Mouse (Mus musculus): ENCODE measurements around the gene Tpp2.
"Not testable (repeated sequence)": the region's sequence is repeated elsewhere in the genome, so short reads cannot be mapped to it uniquely, and the experiment has no call there.

Gene Tpp2

DNA sequence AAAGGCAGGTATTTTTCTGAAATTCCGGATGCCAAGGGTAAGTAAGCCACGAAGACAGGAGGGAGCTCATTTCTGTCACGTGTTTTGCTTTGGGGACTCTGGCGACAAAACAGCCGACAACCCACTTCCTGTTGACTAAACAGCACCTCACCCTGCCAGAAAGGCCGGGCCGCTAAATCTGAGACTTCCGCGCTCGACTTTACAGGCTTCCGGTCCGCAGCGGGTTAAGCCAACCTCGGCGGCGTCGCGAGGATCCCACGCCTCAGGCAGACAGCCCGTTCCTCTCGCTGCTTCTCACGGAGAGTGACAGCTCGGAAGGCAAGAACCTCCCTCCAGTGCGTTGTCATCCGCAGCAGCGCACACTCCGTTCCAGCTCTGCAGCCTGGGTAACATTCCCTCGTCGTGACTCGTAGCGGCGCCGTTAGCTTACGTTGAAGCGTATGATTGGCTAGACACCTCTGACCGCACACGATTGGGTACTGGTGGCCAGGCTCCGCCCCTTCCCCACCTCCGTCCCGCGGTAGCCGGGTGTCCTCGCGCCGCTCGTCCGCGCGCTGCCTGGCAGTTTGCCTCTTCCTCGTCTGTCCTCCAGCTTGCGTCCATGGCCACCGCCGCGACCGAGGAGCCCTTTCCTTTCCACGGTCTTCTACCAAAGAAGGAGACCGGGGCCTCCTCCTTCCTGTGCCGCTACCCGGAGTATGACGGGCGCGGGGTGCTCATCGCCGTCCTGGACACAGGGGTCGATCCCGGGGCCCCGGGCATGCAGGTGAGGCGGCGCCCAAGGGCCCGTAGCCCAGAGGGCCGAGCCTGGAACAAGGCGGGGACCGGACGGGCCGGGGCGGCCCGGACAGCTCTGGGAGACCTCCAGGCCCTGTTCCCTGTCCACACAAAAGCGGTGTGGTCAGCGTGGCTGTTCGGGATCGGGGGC lies at the start of gene Tpp2:
TSS of gene Tpp2 (plus strand) at position 160 of the 928 bp plus-strand sequence.
- DNase-seq (ENCODE audit: inconsistent ontology term), result peak; percentile 99

DNA sequence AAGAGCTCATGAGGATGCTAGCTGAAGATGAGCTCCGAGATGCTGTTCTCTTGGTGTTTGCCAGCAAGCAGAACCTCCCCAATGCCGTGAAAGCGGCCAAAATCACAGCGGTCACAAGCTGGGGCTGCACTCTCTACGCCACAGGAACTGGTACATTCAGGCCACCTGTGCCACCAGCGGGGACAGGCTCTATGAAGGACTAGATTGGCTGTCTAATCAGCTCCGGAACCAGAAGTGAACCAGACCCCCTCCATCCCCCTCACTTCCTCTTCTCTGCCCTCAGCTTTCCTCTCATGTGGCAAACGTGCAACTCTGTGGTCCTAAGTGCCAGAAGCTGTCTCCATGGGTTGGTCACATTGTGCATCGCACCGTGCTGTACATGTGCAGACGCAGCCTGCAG lies 45.1 kb upstream of the Tpp2 start:
- not testable (repeated sequence) for DNase-seq (ENCODE audit: inconsistent ontology term)

DNA sequence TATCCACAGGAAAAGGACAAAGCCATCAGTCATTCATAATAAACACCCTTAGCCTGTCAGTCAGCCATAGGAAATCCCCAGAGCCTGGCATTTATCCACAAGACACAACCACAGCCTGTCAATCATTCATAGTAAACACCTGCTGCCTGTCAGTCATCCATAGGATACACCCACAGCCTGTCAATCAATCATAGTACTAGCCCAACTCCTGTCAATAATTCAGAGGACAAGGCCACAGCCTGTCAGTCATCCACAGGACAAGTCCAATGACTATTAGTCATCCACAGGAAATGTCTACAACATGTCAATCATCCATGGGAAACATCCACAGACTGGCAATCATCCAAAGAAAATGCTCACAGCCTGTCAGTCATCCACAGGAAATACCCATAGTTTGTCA lies 37.7 kb upstream of the Tpp2 start:
- DNase-seq (ENCODE audit: inconsistent ontology term), result no peak

DNA sequence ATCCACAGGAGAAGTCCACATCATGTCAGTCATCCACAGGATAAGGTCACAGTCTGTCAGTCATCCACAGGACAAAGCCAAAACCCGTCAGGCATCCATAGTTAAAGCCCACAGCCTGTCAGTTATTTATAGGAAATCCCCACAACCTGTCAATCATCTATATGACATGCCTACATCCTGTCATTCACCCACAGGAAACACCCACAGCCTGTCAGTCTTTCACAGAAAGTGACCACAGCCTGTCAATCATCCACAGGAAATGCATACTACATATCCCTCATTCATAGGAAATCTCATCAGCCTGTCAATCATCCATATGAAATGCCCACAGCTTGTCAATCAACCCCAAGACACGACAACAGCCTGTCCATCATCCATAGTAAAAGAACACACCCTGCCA lies 36.3 kb upstream of the Tpp2 start:
- no peak for DNase-seq (ENCODE audit: inconsistent ontology term)

DNA sequence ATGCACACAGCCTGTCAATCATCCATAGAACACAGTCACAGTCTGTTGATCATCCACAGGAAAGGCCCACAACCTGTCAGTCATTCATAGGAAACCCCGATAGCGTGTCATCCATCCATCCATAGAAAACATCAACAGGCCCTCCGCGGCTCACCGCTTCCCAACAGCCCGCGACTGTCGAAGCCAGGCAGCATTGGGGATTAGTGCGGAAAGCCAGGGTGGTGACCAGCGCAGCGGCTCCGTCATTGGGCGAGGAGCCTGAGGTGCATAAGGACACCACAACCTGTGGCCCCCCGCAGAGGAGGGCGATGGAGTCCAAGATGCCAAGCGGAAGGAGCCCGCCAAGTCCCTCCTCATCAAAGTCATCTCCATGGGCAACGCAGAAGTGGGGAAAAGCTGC lies 35.5 kb upstream of the Tpp2 start:
- DNase-seq (ENCODE audit: inconsistent ontology term), result no peak

DNA sequence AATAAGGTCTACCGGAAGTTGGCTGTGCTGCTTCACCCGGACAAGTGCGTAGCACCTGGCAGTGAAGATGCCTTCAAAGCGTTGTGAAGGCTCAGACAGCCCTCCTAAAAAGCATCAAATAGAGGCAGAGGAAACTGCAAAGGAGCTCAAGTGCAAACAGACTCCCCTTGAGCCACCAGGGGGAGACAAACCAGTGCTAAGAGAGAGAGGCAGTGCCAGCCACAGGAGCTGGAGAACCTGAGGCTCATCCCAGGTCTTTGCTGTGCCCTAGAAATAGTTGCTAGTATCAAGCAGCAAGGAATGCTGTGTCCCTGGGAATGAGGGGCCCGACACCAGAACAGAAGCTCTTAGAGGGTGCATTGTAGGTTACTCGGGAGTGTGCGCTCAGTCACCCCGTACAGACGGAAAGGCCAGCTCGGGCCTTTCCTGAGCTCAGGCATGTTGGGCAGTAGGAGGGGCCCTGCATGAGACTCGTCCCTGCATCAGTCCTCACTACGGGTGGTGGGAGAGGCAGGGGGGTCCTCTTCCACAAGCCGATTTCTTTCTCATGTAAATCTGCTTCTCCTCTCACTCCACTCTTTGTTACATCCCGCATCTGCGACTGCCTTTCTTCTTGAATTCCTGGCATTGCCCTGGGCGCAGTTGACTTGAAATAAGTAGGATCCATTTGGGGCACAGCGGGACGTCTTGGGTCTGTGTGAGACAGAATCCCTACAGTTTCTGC lies 34.3 kb upstream of the Tpp2 start:
- peak; percentile 59 for DNase-seq (ENCODE audit: inconsistent ontology term)

DNA sequence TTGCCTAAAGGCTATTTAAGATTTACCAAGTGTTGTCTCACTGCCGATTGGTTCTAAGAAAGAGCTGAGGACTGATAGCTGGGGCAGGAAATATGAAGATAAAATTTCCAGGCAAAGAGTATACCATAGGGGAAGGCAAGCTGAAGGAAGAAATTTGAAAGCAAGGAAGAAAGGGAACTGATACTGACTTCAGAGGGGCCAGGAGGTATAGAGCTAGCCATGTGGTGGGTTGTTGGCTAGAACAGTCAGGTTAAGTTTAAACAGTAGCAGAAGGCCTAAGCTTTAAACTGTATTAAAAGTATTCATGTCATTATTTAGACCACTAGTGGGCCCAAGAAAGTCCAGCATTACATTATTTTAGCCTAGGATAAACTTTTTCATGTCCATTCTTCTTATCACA lies 31.0 kb upstream of the Tpp2 start:
- no peak for DNase-seq (ENCODE audit: inconsistent ontology term)

DNA sequence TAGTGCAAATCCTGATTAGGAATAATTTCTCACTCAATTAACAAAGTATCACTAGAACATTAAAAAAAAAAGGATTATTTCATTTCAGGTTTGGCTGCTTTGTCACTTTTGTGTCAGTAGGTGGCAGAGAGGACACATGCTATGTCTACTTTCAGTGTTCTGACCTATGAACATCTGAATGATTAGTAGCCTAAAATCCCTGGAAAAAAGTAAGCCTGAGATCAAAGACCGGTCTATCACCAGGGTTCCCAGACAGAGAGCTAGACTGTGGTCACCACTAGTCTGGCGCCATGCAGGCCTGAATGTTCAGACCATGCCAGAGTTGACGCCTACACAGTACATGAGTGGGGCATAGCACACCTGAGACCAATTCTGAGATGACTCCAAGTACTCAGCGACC lies 30.6 kb upstream of the Tpp2 start:
- peak; percentile 33 for DNase-seq (ENCODE audit: inconsistent ontology term)

DNA sequence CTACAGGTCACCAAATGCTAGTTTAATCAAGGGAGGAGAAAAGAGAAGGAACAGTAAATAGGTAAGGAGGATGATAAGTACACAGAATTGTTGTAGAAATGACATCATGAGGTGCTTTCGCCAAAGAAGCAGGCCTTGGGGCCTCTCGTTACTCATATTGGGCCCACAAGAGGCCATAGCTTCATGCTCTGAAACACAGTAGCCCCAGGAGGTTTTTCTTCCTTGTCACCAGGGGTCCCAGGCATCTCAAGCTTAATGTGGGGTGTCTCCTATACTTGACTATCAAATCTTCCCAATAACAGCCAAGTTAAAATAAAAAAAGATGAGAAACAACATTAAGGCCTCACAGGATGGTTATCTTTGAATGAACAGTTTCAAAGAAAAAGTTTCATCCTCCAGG lies 18.0 kb upstream of the Tpp2 start:
- DNase-seq (ENCODE audit: inconsistent ontology term), result no peak

DNA sequence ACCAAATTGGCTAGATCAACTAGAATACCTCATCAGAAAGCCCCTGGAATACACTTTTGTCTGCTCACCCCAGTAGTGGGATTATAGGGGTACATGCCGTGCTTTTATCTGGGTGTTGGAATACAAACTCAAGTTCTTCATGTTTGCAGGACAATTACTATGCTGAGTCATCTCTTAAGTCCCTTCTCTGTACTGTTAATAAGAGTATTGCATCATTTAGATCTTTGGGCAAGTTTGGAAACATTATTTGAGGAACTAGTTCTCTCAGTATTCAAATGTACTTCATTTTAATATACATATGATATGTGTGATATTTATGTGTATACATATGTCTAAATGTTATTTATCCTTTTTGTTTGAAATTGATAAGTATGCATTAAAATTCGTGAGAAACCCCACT lies 16.6 kb upstream of the Tpp2 start:
- DNase-seq (ENCODE audit: inconsistent ontology term), result no peak

DNA sequence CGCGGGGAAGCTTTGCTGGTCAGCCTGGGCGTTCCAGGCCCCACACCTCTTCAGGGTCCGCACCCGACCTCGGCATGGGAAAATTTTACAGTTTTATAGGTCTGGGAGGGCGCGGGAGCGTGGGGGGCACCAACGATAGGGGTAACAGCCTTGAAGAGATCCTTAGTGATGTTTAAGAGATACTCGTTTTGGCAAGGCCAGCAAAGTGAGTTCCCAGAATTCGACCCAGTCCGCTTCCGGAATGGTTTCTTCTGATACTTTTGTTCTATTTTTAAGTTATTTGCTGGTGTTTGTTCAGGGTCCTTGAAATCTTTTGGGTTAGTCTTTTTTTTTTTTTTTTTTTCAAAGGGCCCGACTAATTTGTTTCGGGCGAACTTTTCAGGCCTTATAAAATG lies 966 bp downstream of the Tpp2 start:
- DNase-seq (ENCODE audit: inconsistent ontology term), result no peak

DNA sequence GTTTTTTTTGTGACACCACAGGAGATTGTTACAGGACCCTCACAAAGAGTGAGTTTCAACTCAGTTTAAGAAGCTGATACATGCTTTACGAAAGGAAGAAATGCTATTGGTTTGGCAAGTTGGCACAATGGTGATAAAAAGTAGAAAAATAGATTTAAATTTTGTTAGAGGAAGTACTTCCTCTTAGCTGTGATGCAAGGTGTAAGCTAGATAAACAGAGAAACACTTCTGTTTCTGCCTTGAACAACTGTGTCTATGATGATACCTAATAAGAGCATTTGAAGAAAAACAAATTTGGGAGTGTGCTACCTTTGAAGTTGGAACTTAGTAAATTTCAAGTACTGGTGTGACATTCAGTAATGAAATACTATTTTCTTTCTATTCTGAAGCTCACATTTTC lies 5.9 kb downstream of the Tpp2 start:
- no peak for DNase-seq (ENCODE audit: inconsistent ontology term)

DNA sequence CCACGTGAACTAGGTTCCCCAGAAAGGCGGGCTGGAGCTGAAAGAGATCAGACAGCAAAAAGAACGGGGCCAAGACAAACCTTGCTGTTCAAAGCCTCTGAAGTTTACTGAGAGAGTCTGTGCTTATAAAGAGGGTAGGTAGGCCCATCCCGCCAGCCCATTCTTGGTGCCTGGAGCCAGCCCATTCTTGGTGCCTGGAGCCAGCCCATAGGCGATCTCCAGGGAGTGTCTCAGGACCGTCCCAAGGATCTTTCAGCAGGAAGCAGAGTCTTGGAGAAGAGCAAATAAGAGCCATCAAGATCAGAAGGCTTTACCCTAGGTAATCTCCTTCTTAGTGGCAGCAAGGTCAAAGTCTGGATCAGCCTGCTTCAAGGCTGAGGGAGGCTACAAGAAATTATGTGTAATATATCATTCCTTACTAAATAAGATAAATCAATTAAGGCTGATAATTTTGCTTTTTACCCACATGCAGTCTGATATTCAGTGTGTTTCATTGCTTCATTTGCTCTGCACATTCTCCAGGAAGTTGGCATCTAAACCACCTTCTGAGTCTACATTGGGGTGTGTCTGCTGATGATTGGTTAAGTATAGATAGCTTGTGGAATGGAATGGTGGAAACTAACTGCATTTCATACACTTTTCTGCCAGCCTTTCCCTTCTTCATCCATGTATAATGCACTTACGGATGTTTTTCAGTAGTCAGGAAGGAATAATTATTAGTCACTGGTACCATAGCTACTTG lies 8.2 kb downstream of the Tpp2 start:
- DNase-seq (ENCODE audit: inconsistent ontology term), result no peak

DNA sequence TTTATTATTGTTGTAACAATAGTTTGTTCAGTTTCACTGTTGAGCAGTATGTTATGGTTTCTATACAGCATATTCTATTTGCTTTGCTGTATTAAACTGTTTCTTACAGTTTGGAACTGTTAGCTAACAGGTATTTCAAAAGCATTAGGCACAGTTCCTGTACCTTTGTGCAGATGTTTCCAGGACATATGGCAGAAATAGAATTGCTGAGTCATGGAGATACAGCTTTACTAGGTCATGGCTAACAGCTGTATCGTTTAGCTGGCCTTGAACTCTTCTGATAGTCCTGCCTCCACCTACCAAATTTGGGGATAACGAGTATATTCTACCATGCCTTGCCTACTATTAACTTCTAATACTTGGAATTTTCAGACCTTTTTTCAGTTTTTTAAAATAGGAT lies 9.4 kb downstream of the Tpp2 start:
- DNase-seq (ENCODE audit: inconsistent ontology term), result no peak

DNA sequence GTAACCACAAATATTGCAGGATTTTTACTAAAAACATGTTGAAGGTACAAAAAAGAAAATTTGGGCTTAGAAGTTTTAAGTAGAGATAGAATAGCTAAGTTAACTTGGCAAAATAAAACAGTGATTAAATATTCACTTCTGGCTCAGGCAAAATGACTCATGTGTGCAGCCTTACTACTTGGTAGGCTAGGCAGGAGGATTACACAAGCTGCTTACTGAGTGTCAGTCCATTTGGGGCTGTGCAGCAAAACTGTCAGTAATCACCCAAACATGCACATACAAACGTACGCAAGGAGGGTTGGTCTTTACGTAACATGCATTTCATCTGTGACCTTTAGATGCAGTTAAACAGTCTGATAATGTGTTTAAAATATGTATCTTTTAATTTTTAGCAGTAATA lies 20.2 kb downstream of the Tpp2 start:
- DNase-seq (ENCODE audit: inconsistent ontology term), result no peak

DNA sequence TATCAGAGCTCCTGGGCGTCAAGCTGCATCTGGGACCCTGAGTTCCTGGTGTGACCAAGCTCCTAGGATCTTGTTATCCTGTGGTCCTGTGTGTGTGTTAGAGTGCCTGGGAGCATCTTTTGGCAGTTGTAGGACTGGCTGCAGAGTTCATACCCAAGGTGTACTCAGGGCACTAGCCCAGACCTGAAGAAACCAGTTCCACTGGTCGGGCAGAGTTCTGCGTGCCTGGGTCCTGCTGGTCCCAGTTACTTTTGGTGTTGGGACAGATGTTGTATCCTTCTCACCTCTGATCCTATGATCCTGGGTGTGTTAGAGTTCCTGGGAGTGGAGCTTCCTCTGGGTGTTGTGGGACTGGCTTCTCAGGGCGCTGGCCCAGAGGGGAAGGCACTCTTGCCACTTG lies 30.9 kb downstream of the Tpp2 start:
- no peak for DNase-seq (ENCODE audit: inconsistent ontology term)

DNA sequence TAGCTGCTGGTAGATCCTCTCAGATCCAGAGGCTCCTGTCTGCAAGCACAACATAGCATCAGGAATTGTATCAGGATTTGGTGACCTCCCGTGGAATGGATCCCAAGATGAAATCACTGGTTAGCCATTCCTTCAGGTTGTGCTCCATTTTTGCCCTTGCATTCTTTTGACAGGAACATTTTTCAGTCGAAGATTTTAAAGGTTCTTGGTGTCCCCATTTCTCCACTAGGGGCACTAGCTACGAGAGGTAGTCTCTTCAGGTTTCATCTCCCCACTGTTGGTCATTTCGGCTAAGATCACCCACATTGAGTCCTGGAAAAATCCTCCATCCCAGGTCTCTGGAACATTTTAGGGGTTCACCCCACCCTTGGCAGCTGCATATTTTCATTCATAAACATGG lies 33.3 kb downstream of the Tpp2 start:
- DNase-seq (ENCODE audit: inconsistent ontology term), result no peak

DNA sequence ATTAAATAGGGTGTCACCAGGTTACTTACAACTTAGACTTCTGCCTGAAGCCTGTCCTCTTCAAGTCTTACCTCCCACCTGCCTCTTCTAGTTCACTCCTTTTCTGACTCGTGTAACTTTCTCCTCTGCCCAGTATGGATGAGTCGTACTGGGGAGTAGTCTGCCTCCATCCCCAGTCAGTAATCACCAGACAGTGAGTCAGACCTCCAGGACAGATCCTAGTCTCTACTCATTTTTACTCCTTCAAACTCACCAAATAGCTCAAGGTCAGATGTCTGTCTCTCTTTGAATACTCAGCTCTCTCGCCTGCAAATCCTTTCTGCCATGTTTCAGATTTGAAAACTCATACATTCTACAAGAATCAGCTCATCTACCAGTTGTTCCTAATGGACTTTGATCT lies 35.9 kb downstream of the Tpp2 start:
- DNase-seq (ENCODE audit: inconsistent ontology term), result peak; percentile 78

DNA sequence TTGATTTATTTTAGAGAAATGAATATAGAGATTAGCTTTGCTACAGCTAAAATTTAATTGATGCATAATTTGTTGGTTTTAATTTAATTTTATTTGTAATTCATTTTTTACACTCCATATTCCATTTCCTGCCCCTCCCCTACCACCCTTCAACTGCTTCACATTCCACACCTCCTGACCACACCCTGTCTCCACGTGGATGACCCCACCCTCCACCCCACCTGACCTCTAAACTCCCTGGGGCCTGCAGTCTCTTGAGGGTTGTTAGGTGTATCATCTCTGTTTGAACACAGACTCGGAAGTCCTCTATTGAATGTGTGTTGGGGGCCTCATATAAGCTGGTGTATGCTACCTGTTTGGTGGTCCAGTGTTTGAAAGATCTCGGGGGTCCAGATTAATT lies 37.6 kb downstream of the Tpp2 start:
- DNase-seq (ENCODE audit: inconsistent ontology term), result no peak

DNA sequence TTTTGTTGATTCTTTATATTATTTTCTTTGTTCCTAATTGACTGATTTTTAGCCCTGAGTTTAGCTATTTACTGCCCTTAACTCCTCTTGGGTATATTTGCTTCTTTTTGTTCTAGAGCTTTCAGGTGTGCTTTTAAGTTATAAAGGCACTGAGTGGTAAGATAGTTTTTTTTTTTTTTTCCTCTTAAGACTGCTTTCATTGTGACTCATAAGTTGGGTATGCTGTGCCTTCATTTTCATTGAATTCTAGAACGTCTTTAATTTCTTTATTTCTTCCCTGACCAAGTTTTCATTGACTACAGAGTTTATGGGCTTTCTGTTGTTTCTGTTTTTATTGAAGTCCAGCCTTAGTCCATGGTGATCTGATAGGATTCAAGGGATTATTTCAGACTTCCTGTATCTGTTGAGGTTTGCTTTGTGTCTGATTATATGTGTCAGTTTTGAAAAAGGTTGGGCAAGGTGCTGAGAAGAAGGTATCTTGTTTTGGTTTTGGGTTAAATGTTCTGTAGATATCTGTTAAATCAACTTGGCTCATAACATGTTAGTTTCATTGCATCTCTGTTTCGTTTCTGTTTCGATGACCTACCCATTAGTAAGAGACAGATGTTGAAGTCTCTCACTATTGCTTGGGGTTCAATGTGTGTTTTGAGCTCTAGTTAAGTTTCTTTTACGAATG lies 63.6 kb downstream of the Tpp2 start:
- DNase-seq (ENCODE audit: inconsistent ontology term), result no peak

DNA sequence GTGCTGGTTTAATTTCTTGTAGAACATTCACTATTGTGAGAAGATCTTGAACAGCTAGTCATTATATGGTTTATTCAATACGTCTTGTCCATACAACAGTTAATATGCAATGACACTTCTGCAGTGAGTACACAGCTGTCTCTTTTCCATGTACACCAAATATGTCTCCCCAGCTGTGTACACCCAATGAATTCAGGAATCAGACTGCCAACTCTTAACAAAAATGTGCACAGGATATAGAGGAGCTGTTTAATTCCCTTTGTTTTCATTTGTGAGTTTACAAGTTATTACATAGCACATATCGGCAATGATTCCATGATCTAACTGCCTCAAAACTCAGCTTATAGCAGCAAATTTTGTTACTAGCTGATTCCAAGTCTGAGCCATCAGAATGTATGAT lies 71.1 kb downstream of the Tpp2 start:
- DNase-seq (ENCODE audit: inconsistent ontology term), result no peak

DNA sequence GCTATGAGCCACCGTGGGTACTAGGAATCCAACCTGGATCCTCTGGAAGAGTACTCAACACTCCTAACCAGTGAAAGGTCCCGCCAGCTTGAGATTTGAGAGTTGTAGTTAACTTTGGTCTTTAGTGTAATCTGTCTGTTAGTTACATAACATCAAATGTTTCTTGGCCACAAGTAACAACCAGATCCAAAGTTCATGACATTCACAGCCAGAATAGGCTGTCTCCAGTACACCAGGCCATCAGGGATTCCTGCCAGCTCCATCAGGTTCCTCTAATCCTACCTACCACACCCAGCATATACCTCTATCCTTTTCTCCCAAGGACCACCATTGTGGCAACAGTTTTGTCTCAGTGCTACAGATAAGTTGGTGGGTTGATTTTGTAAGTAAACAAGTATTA lies 82.1 kb downstream of the Tpp2 start:
- no peak for DNase-seq (ENCODE audit: inconsistent ontology term)

Measured in Muller cell, postnatal 12 days (primary cell).